Mouse (Mus musculus): ENCODE measurements around the gene Slc10a7.
A peak's percentile ranks its signal among the peaks of the same experiment; 100 is the strongest.

Gene Slc10a7

GRCm38 (mm10) chr8:78738304-78738703 is 229.2 kb downstream of the Slc10a7 start:
- no peak for DNase-seq (ENCODE audit: low spot score in 2 of 2)

- no peak for DNase-seq (ENCODE audit: low spot score in 2 of 2)
These were observed 231.8 kb downstream of the Slc10a7 start for GRCm38 (mm10) chr8:78740936-78741335.

- DNase-seq (ENCODE audit: low spot score in 2 of 2): no peak
These were observed 232.3 kb downstream of the Slc10a7 start for GRCm38 (mm10) chr8:78741496-78741895.

- DNase-seq (ENCODE audit: low spot score in 2 of 2): no peak
These were observed 232.8 kb downstream of the Slc10a7 start for GRCm38 (mm10) chr8:78741965-78742364.

GRCm38 (mm10) chr8:78742453-78742852 is 233.3 kb downstream of the Slc10a7 start:
- peak; percentile 43 to 80 for DNase-seq (ENCODE audit: low spot score in 2 of 2)

GRCm38 (mm10) chr8:78747052-78747451 is 237.9 kb downstream of the Slc10a7 start:
- DNase-seq (ENCODE audit: low spot score in 2 of 2): no peak

- no peak for DNase-seq (ENCODE audit: low spot score in 2 of 2)
These were observed 239.6 kb downstream of the Slc10a7 start for GRCm38 (mm10) chr8:78748701-78749100.

GRCm38 (mm10) chr8:78749861-78750825 is 241.0 kb downstream of the Slc10a7 start:
- DNase-seq (ENCODE audit: low spot score in 2 of 2): no peak

GRCm38 (mm10) chr8:78751151-78751550 is 242.0 kb downstream of the Slc10a7 start:
- DNase-seq (ENCODE audit: low spot score in 2 of 2): no peak

- DNase-seq (ENCODE audit: low spot score in 2 of 2): no peak
These were observed 245.8 kb downstream of the Slc10a7 start for GRCm38 (mm10) chr8:78754986-78755385.

- no peak for DNase-seq (ENCODE audit: low spot score in 2 of 2)
These were observed 250.0 kb downstream of the Slc10a7 start for GRCm38 (mm10) chr8:78759139-78759538.

GRCm38 (mm10) chr8:78764976-78765375 is 255.8 kb downstream of the Slc10a7 start:
- no peak for DNase-seq (ENCODE audit: low spot score in 2 of 2)

- no peak for DNase-seq (ENCODE audit: low spot score in 2 of 2)
These were observed 256.4 kb downstream of the Slc10a7 start for GRCm38 (mm10) chr8:78765556-78765955.

- no peak for DNase-seq (ENCODE audit: low spot score in 2 of 2)
These were observed 261.4 kb downstream of the Slc10a7 start for GRCm38 (mm10) chr8:78770584-78770983.

- no peak for DNase-seq (ENCODE audit: low spot score in 2 of 2)
These were observed 262.1 kb downstream of the Slc10a7 start for GRCm38 (mm10) chr8:78771256-78771655.

- no peak for DNase-seq (ENCODE audit: low spot score in 2 of 2)
These were observed 267.7 kb downstream of the Slc10a7 start for GRCm38 (mm10) chr8:78776816-78777215.
